Mouse (Mus musculus) hindbrain, postnatal 0 days (tissue): ENCODE measurements at regions not wholly inside any gene's neighbourhood (a gene's known extent, or its start where the extent isn't known, plus 50 kb on each side); places are given as distances from the start of the nearest gene placed in this dataset.

Experiments
- ATAC-seq: fragments of 200-750 bp; cut with Nextera tagmentation; 2 replicates; pipeline ENCODE4 v1.8.0; 2017; ENCODE audit warnings: mild to moderate bottlenecking, moderate TSS enrichment, moderate library complexity
- DNase-seq: peaks from one replicate; pipeline ENCODE4 v3.0.0-alpha.2; 2015; ENCODE audit warnings: low spot score
- H3K27ac ChIP-seq: fragments of 300-500 bp; sonication (generic); 2 replicates; pipeline ENCODE4 v1.5.1; 2014; ENCODE audit warnings: mild to moderate bottlenecking
- H3K27me3 ChIP-seq: fragments of 300-500 bp; sonication (generic); 2 replicates; pipeline ENCODE4 v1.6.1; 2014; ENCODE audit warnings: low read length, mixed read lengths; ENCODE audit not compliant: insufficient read depth
- H3K36me3 ChIP-seq: fragments of 300-500 bp; sonication (generic); 2 replicates; pipeline ENCODE4 v1.6.1; 2014; ENCODE audit warnings: low read length, mixed read lengths; ENCODE audit not compliant: insufficient read depth
- H3K4me1 ChIP-seq: fragments of 300-500 bp; sonication (generic); 2 replicates; pipeline ENCODE4 v1.6.1; 2014; ENCODE audit warnings: antibody characterized with exemption, low read length, mixed read lengths; ENCODE audit not compliant: insufficient read depth
- H3K4me2 ChIP-seq: fragments of 300-500 bp; sonication (generic); 2 replicates; pipeline ENCODE4 v1.6.1; 2014; ENCODE audit warnings: low read depth, mild to moderate bottlenecking, low read length, moderate library complexity, mixed read lengths
- H3K4me3 ChIP-seq: fragments of 300-500 bp; sonication (generic); 2 replicates; pipeline ENCODE4 v1.5.1; 2014; ENCODE audit warnings: low read length
- H3K9ac ChIP-seq: fragments of 300-500 bp; sonication (generic); replicated peaks from 2 replicates; pipeline ENCODE4 v1.6.1; 2014; ENCODE audit warnings: mild to moderate bottlenecking, low read length, moderate library complexity, mixed read lengths
- H3K9me3 ChIP-seq: fragments of 300-500 bp; sonication (generic); 2 replicates; pipeline ENCODE4 v1.6.1; 2016; ENCODE audit warnings: low read length, mixed read lengths
- CTCF ChIP-seq: IDR thresholded peaks from 2 replicates; pipeline ENCODE4 v1.5.1; 2016; ENCODE audit warnings: antibody characterized with exemption, control low read depth, low read depth
- WGBS: fragments of 180-500 bp; shearing (Covaris S2); extraction: QIAGEN DNeasy Blood & Tissue Kit; methylation state at CpG from one replicate; pipeline ENCODE4 v1.1.7; 2014; 5-methylcytosine and 5-hydroxymethylcytosine counted together

DNA sequence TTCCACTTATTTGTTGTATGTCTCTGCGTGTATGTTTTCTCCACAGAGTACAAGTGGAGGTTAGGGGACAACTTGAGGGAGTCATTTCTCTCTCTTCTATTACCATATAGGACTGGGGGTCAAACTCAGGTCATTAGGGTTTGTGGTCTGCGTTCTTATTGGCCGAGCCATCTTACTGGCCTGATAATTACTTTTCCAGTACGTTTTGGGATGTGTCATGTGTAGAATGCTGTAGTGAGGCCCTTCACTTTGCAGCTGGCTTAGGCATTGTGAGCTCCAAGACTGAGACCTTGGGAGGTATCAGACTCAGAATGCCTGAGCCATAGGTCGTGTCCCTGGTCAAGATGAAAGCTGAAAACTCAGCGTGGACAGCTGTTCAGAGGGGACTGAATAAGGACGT is 161.7 kb upstream of the 4931429L15Rik start:
- Histone ChIP-seq H3K4me1 (peaks cover 11% of the 10 kb centered on the region), H3K27me3 (no peaks in the 10 kb centered on the region), H3K4me3 (no peak overlapping the region), H3K27ac (no peak overlapping the region), H3K4me2 (no peak overlapping the region), H3K36me3 (no peaks in the 10 kb centered on the region), H3K9ac (no peak overlapping the region), H3K9me3 (no peaks in the 10 kb centered on the region)
- ATAC-seq (no peak), DNase-seq (no peak)
- WGBS = 40% methylated on average over 7 of the region's 7 CpGs
- no peak for TF ChIP-seq CTCF

DNA sequence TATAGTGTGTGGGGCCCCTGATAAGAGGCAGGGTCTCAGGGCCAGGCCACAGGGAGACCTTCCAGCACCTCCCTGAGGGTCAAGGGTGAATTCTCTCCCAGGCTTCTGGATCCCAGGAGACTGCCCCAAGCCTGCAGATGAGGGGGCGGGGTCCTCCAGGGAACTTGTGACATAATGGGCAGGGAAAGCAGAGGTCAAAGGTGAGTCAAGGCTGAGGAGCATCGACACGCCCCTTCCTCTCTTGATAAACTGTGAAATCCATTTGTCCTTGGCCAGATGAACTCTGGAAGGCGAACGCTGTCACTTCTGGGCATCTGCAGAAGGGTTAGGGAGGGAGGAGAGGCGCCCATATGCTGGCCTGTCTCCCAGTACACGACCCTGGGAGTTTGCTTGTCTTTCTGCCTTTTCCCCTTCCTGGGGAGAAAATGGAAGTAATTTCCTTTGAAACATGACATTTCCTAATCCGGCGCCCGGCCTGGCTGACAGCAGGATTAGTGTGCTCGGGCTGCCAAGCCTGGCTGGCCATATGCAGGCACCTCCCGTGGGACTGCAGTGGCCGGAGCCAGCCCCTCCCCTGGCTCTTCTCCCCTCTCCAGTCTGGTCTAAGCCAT is 160.4 kb upstream of the 4931429L15Rik start:
- Histone ChIP-seq H3K36me3 (no peaks in the 10 kb centered on the region), H3K4me3 (no peak overlapping the region), H3K9ac (no peak overlapping the region), H3K9me3 (no peaks in the 10 kb centered on the region), H3K27ac (no peak overlapping the region), H3K4me2 (0 out of 2 replicates have a peak overlapping the region, but pooled peaks have one; percentile 13), H3K27me3 (no peaks in the 10 kb centered on the region), H3K4me1 (peaks cover 11% of the 10 kb centered on the region)
- DNase-seq = peak; percentile 73
- 0 out of 2 replicates have a peak, but pooled peaks have one; percentile 18 for ATAC-seq
- WGBS = 9% methylated on average over 13 of the region's 13 CpGs
- TF ChIP-seq CTCF = no peak

DNA sequence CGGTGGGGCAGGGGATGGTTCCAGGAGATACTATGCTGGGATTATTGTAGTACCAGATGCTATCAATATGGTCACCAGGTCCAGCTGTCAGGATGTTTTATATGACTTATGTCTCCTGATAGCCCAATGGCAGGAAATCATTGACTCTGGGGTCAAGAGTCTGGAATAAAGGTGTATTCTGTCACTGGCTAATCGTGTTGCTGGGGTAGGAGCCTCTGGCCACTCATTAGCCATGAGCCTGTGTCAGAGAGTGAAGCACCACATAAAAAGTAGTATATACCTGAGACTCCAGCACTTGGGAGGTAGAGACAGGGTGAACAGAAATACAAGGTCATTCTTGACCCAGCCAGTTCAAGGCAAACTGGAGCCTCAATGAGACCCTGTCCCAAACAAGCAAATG is 158.8 kb upstream of the 4931429L15Rik start:
- H3K9me3 ChIP-seq = no peaks in the 10 kb centered on the region
- no peak overlapping the region for H3K4me3 ChIP-seq
- no peak for TF ChIP-seq CTCF
- no peaks in the 10 kb centered on the region for H3K27me3 ChIP-seq
- H3K27ac ChIP-seq = no peak overlapping the region
- H3K4me2 ChIP-seq = no peak overlapping the region
- no peak overlapping the region for H3K9ac ChIP-seq
- ATAC-seq (no peak), DNase-seq (no peak)
- H3K4me1 ChIP-seq = peaks cover 11% of the 10 kb centered on the region
- no peaks in the 10 kb centered on the region for H3K36me3 ChIP-seq
- WGBS = 53% methylated on average over 2 of the region's 2 CpGs

DNA sequence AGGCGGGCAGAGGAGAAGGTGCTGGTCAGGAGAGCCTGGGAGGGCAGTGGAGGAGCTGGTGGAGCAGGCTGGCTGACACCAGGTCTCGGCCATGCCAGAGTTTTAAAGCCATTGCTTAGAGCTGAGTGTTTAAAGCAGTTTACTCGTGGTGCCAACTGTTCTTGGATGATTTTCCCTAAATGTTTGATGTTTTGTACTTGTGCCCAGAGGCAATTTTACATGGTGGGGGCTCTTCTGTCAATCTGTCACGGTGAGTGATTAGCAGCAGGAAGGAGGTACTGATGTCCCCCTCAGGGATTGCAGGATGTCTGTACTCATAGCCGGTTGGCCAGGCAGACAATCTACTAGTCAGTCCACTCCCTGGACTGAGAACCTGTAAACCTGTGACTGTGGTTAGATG is 156.7 kb upstream of the 4931429L15Rik start:
- 30% methylated on average over 5 of the region's 5 CpGs for WGBS

DNA sequence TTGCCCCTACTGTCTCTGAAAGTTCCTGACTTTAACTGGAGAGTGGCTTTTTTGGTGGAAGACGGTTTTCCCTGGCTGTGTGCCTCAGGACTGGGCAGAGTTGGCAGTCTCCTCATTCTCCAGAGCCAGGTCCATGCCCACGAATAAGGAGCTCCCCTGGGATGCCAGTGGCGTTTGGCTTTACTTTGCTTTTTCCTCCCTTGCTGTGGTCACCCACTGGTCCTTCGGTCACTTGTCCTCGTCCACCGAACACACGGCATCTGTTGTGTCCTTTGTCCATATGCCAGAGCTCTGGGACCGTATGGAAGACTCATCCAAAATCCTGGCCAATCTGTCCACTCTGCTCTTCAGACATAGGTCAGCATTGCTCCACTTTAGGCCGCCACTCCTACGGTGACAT is 153.9 kb upstream of the 4931429L15Rik start:
- H3K9me3 ChIP-seq = no peaks in the 10 kb centered on the region
- no peak overlapping the region for H3K27ac ChIP-seq
- TF ChIP-seq CTCF = no peak
- H3K4me3 ChIP-seq = no peak overlapping the region
- WGBS = 49% methylated on average over 10 of the region's 10 CpGs
- no peaks in the 10 kb centered on the region for H3K36me3 ChIP-seq
- peaks cover 6% of the 10 kb centered on the region; the same call in 1 of the 2 replicates for H3K4me1 ChIP-seq
- no peak for DNase-seq
- H3K9ac ChIP-seq = no peak overlapping the region
- H3K4me2 ChIP-seq = no peak overlapping the region
- H3K27me3 ChIP-seq = no peaks in the 10 kb centered on the region; the same call in 1 of the 2 replicates
- no peak for ATAC-seq

More for the DNA sequence above, 156.7 kb upstream of the 4931429L15Rik start:
- Histone ChIP-seq H3K9me3 (no peaks in the 10 kb centered on the region), H3K27ac (no peak overlapping the region), H3K9ac (no peak overlapping the region), H3K4me2 (no peak overlapping the region), H3K27me3 (no peaks in the 10 kb centered on the region), H3K4me1 (peaks cover 11% of the 10 kb centered on the region; the same call in 1 of the 2 replicates), H3K36me3 (no peaks in the 10 kb centered on the region), H3K4me3 (no peak overlapping the region)
- no peak for TF ChIP-seq CTCF
- DNase-seq (peak; percentile 31), ATAC-seq (no peak)

DNA sequence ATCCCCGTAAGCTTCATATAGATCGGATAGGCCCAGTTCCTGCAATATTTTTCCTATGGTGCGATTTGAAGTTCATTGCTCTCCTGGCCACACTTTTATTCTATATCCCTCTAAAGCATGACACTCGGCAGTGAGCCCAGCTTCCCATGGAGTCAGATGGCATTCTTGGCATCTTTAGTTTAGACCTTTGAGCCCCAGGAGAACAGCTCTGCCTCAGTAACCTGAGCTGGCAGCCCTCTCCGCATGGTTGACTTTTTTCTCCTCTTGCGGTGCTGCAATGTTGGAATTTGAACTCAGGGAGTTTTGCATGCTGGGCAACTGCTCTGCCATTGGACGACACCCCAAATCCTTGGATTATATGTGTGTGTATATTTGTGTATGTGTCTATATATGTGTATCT is 149.7 kb upstream of the 4931429L15Rik start:
- no peak for ATAC-seq

DNA sequence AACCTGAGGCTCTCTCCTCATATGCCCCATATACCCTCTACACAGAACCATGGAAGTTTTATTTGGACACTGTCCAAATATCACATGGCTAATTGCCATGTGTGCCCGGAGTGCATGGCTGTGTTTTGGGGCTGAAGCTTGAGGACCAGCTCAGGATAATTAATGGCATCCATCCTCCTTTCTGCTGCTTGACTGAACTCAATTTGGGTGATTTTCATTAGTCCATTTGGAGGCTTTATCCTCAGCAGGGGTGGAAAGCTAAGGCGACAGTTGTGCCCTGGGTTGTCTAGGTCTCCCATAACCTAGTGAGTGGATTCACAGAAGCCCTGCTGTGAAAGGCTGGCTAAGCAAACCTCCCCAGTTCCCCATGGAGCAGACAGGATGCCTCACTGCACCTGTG is 148.5 kb upstream of the 4931429L15Rik start:
- H3K9me3 ChIP-seq = no peaks in the 10 kb centered on the region
- H3K27me3 ChIP-seq = no peaks in the 10 kb centered on the region; the same call in 1 of the 2 replicates
- H3K36me3 ChIP-seq = no peaks in the 10 kb centered on the region
- TF ChIP-seq CTCF = no peak
- ATAC-seq = no peak
- no peak overlapping the region for H3K27ac ChIP-seq
- no peak overlapping the region for H3K4me2 ChIP-seq
- peak; percentile 39 for DNase-seq
- H3K4me3 ChIP-seq = no peak overlapping the region
- H3K4me1 ChIP-seq = 0 out of 2 replicates have a peak, but pooled peaks cover 6% of the 10 kb centered on the region
- 23% methylated on average over 2 of the region's 2 CpGs for whole genome bisulfite sequencing
- no peak overlapping the region for H3K9ac ChIP-seq

More for the DNA sequence above, 149.7 kb upstream of the 4931429L15Rik start:
- Histone ChIP-seq H3K9ac (no peak overlapping the region), H3K36me3 (no peaks in the 10 kb centered on the region), H3K27me3 (no peaks in the 10 kb centered on the region; the same call in 1 of the 2 replicates), H3K4me2 (no peak overlapping the region), H3K27ac (no peak overlapping the region), H3K4me1 (peaks cover 6% of the 10 kb centered on the region; the same call in 1 of the 2 replicates), H3K9me3 (no peaks in the 10 kb centered on the region), H3K4me3 (no peak overlapping the region)
- WGBS = 54% methylated on average over 7 of the region's 7 CpGs
- DNase-seq = peak; percentile 32
- no peak for TF ChIP-seq CTCF
